Mouse (Mus musculus) MEL (cell line): ENCODE measurements around the gene Twist1. TPM values are rescaled to one million over a fixed set of nuclear protein-coding genes. Genes with fewer than 3 reads are reported as not detected.

Experiments
- DNase-seq: peaks from one replicate; pipeline ENCODE4 v3.0.0; 2011; ENCODE audit warnings: low read depth, low spot score
- H3K27ac ChIP-seq: 2 replicates; pipeline ENCODE4 v1.5.1; 2012; ENCODE audit warnings: low read depth, mild to moderate bottlenecking, control low read depth, low read length, moderate library complexity; ENCODE audit not compliant: control insufficient read depth
- H3K27me3 ChIP-seq, 2 experiments: fragments of 150-350 bp in 1 of 2; sonication (generic) in 1 of 2; 2 replicates each; pipeline ENCODE4 v1.6.1; 2012; ENCODE audit warnings: low read length in 2 of 2, mild to moderate bottlenecking in 2 of 2, improper control_type of control experiment in 1 of 2, moderate library complexity in 1 of 2; ENCODE audit not compliant: insufficient read depth in 2 of 2, control insufficient read depth in 1 of 2
- H3K36me3 ChIP-seq, 2 experiments: 2 replicates each; pipeline ENCODE4 v1.6.1; 2012 to 2014; ENCODE audit warnings: low read length in 2 of 2, improper control_type of control experiment in 1 of 2, inconsistent platforms in 1 of 2, mild to moderate bottlenecking in 1 of 2; ENCODE audit not compliant: insufficient read depth in 2 of 2, control insufficient read depth in 1 of 2
- H3K4me1 ChIP-seq, 2 experiments: fragments of 150-350 bp in 1 of 2; sonication (generic) in 1 of 2; 2 replicates each; pipeline ENCODE4 v1.6.1; 2012; ENCODE audit warnings: low read length in 2 of 2, improper control_type of control experiment in 1 of 2, mild to moderate bottlenecking in 1 of 2; ENCODE audit not compliant: insufficient read depth in 2 of 2, control insufficient read depth in 1 of 2
- H3K4me3 ChIP-seq, 2 experiments: fragments of 150-350 bp in 1 of 2; sonication (generic) in 1 of 2; 2 replicates each; pipeline ENCODE4 v1.5.1; 2012; ENCODE audit warnings: low read depth in 2 of 2, low read length in 2 of 2, mild to moderate bottlenecking in 2 of 2, moderate library complexity in 2 of 2, control low read depth in 1 of 2, improper control_type of control experiment in 1 of 2; ENCODE audit not compliant: control insufficient read depth in 1 of 2, insufficient read depth in 1 of 2
- H3K79me2 ChIP-seq: 2 replicates; pipeline ENCODE4 v1.6.1; 2012; ENCODE audit warnings: mild to moderate bottlenecking, low read length, moderate library complexity; ENCODE audit not compliant: control insufficient read depth, poor library complexity, insufficient read depth
- H3K9ac ChIP-seq: 2 replicates; pipeline ENCODE4 v1.6.1; 2012; ENCODE audit warnings: low read depth, mild to moderate bottlenecking, control low read depth, low read length, moderate library complexity; ENCODE audit not compliant: control insufficient read depth, poor library complexity, severe bottlenecking
- H3K9me3 ChIP-seq: fragments of 150-350 bp; sonication (generic); replicated peaks from 2 replicates; pipeline ENCODE4 v1.6.1; 2012; ENCODE audit warnings: mild to moderate bottlenecking, low read length, improper control_type of control experiment, moderate library complexity; ENCODE audit not compliant: insufficient read depth
- CHD1 ChIP-seq: IDR thresholded peaks from 2 replicates; pipeline ENCODE4 v1.6.1; 2012; ENCODE audit warnings: low read depth, mild to moderate bottlenecking, inconsistent platforms, low read length, improper control_type of control experiment
- CHD2 ChIP-seq: IDR thresholded peaks from 2 replicates; pipeline ENCODE4 v1.6.1; 2011; ENCODE audit warnings: low read length, improper control_type of control experiment
- E2F4 ChIP-seq: IDR thresholded peaks from 2 replicates; pipeline ENCODE4 v1.6.1; 2011; ENCODE audit warnings: low read depth, low read length, improper control_type of control experiment, borderline replicate concordance
- EP300 ChIP-seq, 2 experiments: IDR thresholded peaks; 2 replicates each; pipeline ENCODE4 v1.6.1; 2011; ENCODE audit warnings: improper control_type of control experiment in 2 of 2, low read length in 2 of 2, low read depth in 1 of 2, mild to moderate bottlenecking in 1 of 2
- GABPA ChIP-seq: IDR thresholded peaks from 2 replicates; pipeline ENCODE4 v1.6.1; 2012; ENCODE audit warnings: low read depth, mild to moderate bottlenecking, inconsistent platforms, low read length, improper control_type of control experiment, moderate library complexity
- GATA1 ChIP-seq: IDR thresholded peaks from 2 replicates; pipeline ENCODE4 v1.6.1; 2011; ENCODE audit warnings: low read depth, low read length, improper control_type of control experiment
- HCFC1 ChIP-seq: IDR thresholded peaks from 2 replicates; pipeline ENCODE4 v1.6.1; 2012; ENCODE audit warnings: low read depth, mild to moderate bottlenecking, inconsistent platforms, low read length, improper control_type of control experiment, moderate library complexity
- JUND ChIP-seq: IDR thresholded peaks from 2 replicates; pipeline ENCODE4 v1.6.1; 2011; ENCODE audit warnings: low read depth, mild to moderate bottlenecking, improper control_type of control experiment, low read length
- KAT2A ChIP-seq: conservative IDR thresholded peaks from 2 replicates; pipeline ENCODE4 v1.6.1; 2012; ENCODE audit warnings: low read depth, low read length, improper control_type of control experiment, inconsistent platforms
- MAFK ChIP-seq: IDR thresholded peaks from 2 replicates; pipeline ENCODE4 v1.6.1; 2011; ENCODE audit warnings: low read depth, mild to moderate bottlenecking, low read length, improper control_type of control experiment, borderline replicate concordance
- MAX ChIP-seq: IDR thresholded peaks from 2 replicates; pipeline ENCODE4 v1.6.1; 2011; ENCODE audit warnings: low read length, improper control_type of control experiment
- MEF2A ChIP-seq: IDR thresholded peaks from 2 replicates; pipeline ENCODE4 v1.6.1; 2014; ENCODE audit warnings: low read depth, mild to moderate bottlenecking, inconsistent platforms, low read length, improper control_type of control experiment; ENCODE audit not compliant: poor library complexity, insufficient replicate concordance, severe bottlenecking; ENCODE audit errors: extremely low read depth
- MXI1 ChIP-seq: IDR thresholded peaks from 2 replicates; pipeline ENCODE4 v1.6.1; 2011; ENCODE audit warnings: mild to moderate bottlenecking, low read depth, low read length, improper control_type of control experiment
- MYB ChIP-seq: IDR thresholded peaks from 2 replicates; pipeline ENCODE4 v1.6.1; 2011; ENCODE audit warnings: mild to moderate bottlenecking, low read depth, low read length, improper control_type of control experiment
- MYC ChIP-seq: IDR thresholded peaks from 2 replicates; pipeline ENCODE4 v1.6.1; 2011; ENCODE audit warnings: low read depth, mild to moderate bottlenecking, low read length, improper control_type of control experiment, moderate library complexity
- NELFE ChIP-seq: IDR thresholded peaks from 2 replicates; pipeline ENCODE4 v1.6.1; 2011; ENCODE audit warnings: low read depth, low read length, improper control_type of control experiment
- POLR2A ChIP-seq, 2 experiments: IDR thresholded peaks; 2 replicates each; pipeline ENCODE4 v1.6.1; 2011 to 2012; ENCODE audit warnings: low read length in 2 of 2, mild to moderate bottlenecking in 2 of 2, control low read depth in 1 of 2, improper control_type of control experiment in 1 of 2, low read depth in 1 of 2, moderate library complexity in 1 of 2; ENCODE audit not compliant: control insufficient read depth in 1 of 2, insufficient read depth in 1 of 2, poor library complexity in 1 of 2
- POLR2AphosphoS5 ChIP-seq: IDR thresholded peaks from 2 replicates; pipeline ENCODE4 v1.6.1; 2012; ENCODE audit warnings: low read depth, borderline replicate concordance, mild to moderate bottlenecking, inconsistent platforms, low read length, moderate library complexity, mixed read lengths
- RCOR1 ChIP-seq: IDR thresholded peaks from 2 replicates; pipeline ENCODE4 v1.6.1; 2012; ENCODE audit warnings: low read depth, mild to moderate bottlenecking, inconsistent platforms, low read length, improper control_type of control experiment
- SIN3A ChIP-seq: IDR thresholded peaks from 2 replicates; pipeline ENCODE4 v1.6.1; 2012; ENCODE audit warnings: low read length, improper control_type of control experiment, inconsistent platforms
- TAL1 ChIP-seq: IDR thresholded peaks from 2 replicates; pipeline ENCODE4 v1.6.1; 2012; ENCODE audit warnings: mild to moderate bottlenecking, inconsistent platforms, low read length, moderate library complexity, mixed read lengths
- TCF12 ChIP-seq: IDR thresholded peaks from 2 replicates; pipeline ENCODE4 v1.6.1; 2014; ENCODE audit warnings: low read depth, mild to moderate bottlenecking, inconsistent platforms, low read length, improper control_type of control experiment, moderate library complexity
- UBTF ChIP-seq: IDR thresholded peaks from 2 replicates; pipeline ENCODE4 v1.6.1; 2012; ENCODE audit warnings: low read depth, mild to moderate bottlenecking, inconsistent platforms, low read length, improper control_type of control experiment, moderate library complexity, borderline replicate concordance; ENCODE audit not compliant: insufficient read depth
- USF1 ChIP-seq: IDR thresholded peaks from 2 replicates; pipeline ENCODE4 v1.6.1; 2014; ENCODE audit warnings: low read depth, mild to moderate bottlenecking, inconsistent platforms, low read length, improper control_type of control experiment, moderate library complexity
- USF2 ChIP-seq, 2 experiments: IDR thresholded peaks; 2 replicates each; pipeline ENCODE4 v1.6.1; 2011 to 2012; ENCODE audit warnings: improper control_type of control experiment in 2 of 2, low read length in 2 of 2, borderline replicate concordance in 1 of 2, inconsistent platforms in 1 of 2, low read depth in 1 of 2, mild to moderate bottlenecking in 1 of 2; ENCODE audit not compliant: insufficient read depth in 1 of 2
- ZC3H11A ChIP-seq: IDR thresholded peaks from 2 replicates; pipeline ENCODE4 v1.6.1; 2012; ENCODE audit warnings: low read depth, mild to moderate bottlenecking, inconsistent platforms, low read length, improper control_type of control experiment
- ZKSCAN1 ChIP-seq: IDR thresholded peaks from 2 replicates; pipeline ENCODE4 v1.6.1; 2012; ENCODE audit warnings: low read depth, mild to moderate bottlenecking, inconsistent platforms, low read length, improper control_type of control experiment, moderate library complexity
- ZNF384 ChIP-seq: IDR thresholded peaks from 2 replicates; pipeline ENCODE4 v1.6.1; 2012; ENCODE audit warnings: low read depth, mild to moderate bottlenecking, inconsistent platforms, low read length, improper control_type of control experiment
- polyA plus RNA-seq, 2 experiments: library from polyadenylated mRNA; stranded (reverse) in 1 of 2; unstranded in 1 of 2; fragments of >175 nt in 1 of 2; fragments of >200 nt in 1 of 2; gene quantifications; 2 replicates each; pipeline versions ENCODE4 v1.2.1 to v1.2.4; 2012; ENCODE audit warnings: low replicate concordance in 2 of 2, low read depth in 1 of 2; ENCODE audit not compliant: insufficient read length in 2 of 2, insufficient read depth in 1 of 2, missing spikeins in 1 of 2
- total RNA-seq: library from RNA; depleted of rRNA; stranded (reverse); fragments of 300-350 nt; gene quantifications from 2 replicates; pipeline ENCODE4 v1.2.3, GENCODE M21; 2012

The Twist1 gene
- total and polyA plus RNA-seq, 3 experiments, result not detected

- H3K27ac ChIP-seq, result no peak overlapping the region
- H3K36me3 ChIP-seq, result no peaks in the 10 kb centered on the region
- no peaks in the 10 kb centered on the region for H3K79me2 ChIP-seq
- H3K27me3 ChIP-seq, result no peaks in the 10 kb centered on the region
- no peak overlapping the region for H3K9ac ChIP-seq
- H3K9me3 ChIP-seq, result no peaks in the 10 kb centered on the region
- H3K4me3 ChIP-seq, result no peak overlapping the region
- no peak for DNase-seq
- H3K4me1 ChIP-seq, result no peaks in the 10 kb centered on the region
- TF ChIP-seq GATA1 (no peak), ZKSCAN1 (no peak), POLR2AphosphoS5 (no peak), MYC (no peak), MEF2A (no peak), ZNF384 (no peak), ZC3H11A (no peak), MXI1 (no peak), JUND (no peak), MAX (no peak), USF1 (no peak), EP300 (IDR thresholded peaks at IDR 0.05; ENCODE audit: low read depth in 1 of 2, low read length in 2 of 2) (no peak), E2F4 (no peak), RCOR1 (no peak), TAL1 (no peak)
These were observed 8.3 kb downstream of the Twist1 start for GRCm38 (mm10) chr12:33965661-33966360.

GRCm38 (mm10) chr12:33966490-33967415 is 9.3 kb downstream of the Twist1 start:
- no peak overlapping the region for H3K27ac ChIP-seq
- no peak overlapping the region for H3K9ac ChIP-seq
- H3K27me3 ChIP-seq, result no peaks in the 10 kb centered on the region
- no peaks in the 10 kb centered on the region for H3K79me2 ChIP-seq
- TF ChIP-seq POLR2AphosphoS5, result no peak
- TF ChIP-seq MYB, result no peak
- TF ChIP-seq SIN3A, result no peak
- TF ChIP-seq USF2 (IDR thresholded peaks at IDR 0.05; ENCODE audit: borderline replicate concordance in 1 of 2, insufficient read depth in 1 of 2, low read depth in 1 of 2, low read length in 2 of 2), result no peak
- no peak for TF ChIP-seq NELFE
- no peak for TF ChIP-seq HCFC1
- no peak for TF ChIP-seq TCF12
- TF ChIP-seq MAX, result no peak
- TF ChIP-seq CHD2, result no peak
- TF ChIP-seq MAFK, result no peak
- TF ChIP-seq USF1, result no peak
- TF ChIP-seq RCOR1, result no peak
- no peak for TF ChIP-seq POLR2A (IDR thresholded peaks at IDR 0.05; ENCODE audit: control insufficient read depth in 1 of 2, insufficient read depth in 1 of 2, low read depth in 1 of 2, low read length in 2 of 2, poor library complexity in 1 of 2)
- no peak for TF ChIP-seq E2F4
- TF ChIP-seq GABPA, result no peak
- no peak for TF ChIP-seq KAT2A
- no peak for TF ChIP-seq UBTF
- no peak for TF ChIP-seq CHD1
- H3K36me3 ChIP-seq, result no peaks in the 10 kb centered on the region
- DNase-seq, result no peak
- H3K4me1 ChIP-seq, result no peaks in the 10 kb centered on the region
- no peaks in the 10 kb centered on the region for H3K9me3 ChIP-seq
- H3K4me3 ChIP-seq, result no peak overlapping the region
